Mouse (Mus musculus) c-Kit-positive CD71-positive TER-119-negative erythroid progenitor cells, embryonic 14.5 days (primary cell): ENCODE data around the gene Atg5.

Source experiments
- DNase-seq: peaks from one replicate; pipeline ENCODE4 v3.0.0-alpha.2; 2013; ENCODE audit warnings: low read depth

Gene Atg5

DNA sequence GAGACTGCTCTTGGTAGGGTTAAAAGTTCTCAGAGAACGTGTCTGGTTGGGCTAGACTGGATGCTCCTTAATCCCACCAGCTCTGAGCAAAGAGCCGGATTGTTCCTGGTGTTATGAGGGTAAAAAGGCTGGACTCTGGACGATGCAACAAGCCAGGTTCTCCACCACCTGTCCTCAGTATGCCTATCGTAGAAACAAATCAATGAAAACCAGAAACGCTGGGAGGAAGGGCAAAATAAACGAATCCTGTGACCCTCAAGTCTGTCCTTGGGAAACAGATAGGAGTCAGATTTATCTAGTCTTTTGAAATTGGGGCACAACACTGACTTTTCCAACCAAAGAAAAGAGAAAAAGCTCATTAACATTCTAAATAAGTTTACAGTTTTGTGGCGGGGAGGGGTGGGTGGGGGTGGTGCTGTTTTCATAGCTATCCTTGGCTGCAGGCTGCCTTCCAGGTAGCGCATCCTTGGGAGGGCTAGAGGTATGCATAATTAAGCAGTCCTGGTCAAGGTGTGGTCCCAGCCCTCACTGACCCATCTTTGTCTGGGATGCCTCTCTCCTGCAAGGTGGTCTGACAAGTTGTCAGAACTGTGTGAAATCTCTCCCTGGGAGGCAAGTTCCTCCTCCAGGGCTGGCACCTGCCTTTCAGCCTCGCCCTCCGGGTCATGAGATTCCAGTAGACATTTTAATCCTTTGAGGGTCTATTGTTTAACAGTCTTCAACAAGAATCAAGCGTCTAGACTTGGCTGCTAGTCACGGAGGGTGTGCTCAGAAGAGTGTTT, 123.5 kb downstream of the Atg5 start:
- no peak for DNase-seq

DNA sequence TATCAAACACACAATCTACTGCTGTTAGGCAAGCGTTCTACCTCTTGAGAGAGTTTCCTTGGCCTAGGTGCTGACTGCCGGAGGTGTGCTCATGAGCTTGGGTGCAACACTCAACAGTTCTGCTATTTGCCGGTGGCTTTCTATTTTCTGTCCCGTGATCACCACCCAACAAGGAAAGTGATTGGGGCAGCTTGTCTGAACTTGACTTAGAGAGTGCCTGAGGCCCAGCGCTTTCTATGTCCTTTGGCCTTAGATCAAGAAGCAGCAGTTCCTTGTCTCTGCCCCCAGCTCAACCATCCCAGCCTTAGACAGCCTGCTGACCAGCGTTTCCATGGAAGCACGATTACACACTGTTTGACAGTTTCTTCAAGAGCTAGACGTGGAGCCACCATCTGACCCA, 124.7 kb downstream of the Atg5 start:
- no peak for DNase-seq

DNA sequence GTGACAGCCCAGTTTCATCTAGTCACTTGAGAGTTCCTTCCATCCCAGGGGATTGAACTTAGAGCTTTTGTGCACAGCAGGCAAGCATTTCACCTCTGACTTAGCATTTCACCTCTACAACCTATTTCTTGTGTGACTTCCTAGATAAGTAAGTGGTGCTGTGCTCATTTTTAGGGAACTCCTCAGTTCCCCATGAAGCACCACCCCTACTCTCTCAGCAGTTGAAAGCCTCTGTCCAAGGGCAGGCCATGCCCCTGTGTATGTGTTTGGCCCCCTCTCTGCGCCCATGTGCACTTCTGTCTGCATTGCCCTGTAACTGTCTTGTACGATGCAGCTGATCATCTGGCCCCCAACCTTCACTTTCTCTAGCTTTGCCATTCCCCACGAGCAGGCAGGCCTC, 132.0 kb downstream of the Atg5 start:
- DNase-seq: no peak

DNA sequence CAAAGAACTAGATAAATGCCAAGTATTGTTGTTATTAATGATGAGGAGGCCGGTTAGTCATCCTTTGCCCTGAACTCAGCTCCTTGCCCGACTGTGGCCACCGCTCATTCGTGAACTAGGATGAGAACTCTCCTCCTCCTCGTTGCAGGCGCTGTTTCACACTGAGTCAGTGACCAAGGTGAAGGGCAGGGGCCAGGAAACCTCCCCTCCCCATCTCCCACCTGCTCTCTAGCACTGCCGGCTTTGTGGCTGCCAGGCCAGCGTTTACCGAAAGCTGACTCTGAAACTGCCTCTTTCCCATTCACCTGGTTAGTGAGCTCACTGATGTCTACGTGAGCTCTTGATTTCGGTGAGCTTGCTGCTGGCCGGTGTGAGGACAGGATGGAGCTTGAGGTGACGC, 132.4 kb downstream of the Atg5 start:
- DNase-seq: no peak

DNA sequence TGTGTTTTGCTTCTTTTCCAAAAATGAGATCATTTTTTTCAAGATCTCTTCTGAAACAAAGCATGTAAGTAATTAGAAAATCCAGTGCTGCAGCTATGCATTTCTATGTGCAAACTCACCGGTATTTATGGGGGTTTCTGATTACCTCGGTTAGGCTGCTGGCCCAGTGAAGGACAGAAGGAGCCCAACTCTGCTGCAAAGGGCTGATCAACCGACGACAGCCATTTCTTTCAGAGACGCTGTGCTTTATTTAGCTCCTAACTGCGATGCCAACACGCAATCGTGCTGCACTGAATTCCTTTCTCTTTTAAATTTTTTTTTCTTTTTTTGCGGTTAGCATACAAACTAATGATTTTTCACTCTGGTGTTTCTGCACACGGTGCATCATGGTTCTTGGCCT, 133.4 kb downstream of the Atg5 start:
- DNase-seq: no peak

DNA sequence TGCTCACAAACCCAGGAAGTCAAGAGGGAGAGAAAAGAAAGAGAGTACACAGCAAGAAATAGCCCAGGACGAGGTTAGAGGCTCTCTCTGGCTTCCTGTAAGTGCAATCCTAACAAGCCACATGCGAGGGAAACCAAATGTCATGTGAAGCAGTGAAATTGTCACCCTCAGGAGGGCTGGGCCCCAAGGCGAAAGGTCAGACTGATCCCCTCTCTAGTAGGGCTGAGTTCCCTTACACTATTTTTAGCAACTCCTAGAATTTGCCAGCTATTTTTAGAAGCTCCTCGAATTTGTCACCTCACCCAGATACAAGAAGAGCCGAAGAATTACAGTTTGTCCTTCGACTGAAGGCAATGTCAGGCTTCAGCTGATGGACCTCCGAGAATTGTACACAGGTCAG, 135.3 kb downstream of the Atg5 start:
- no peak for DNase-seq

DNA sequence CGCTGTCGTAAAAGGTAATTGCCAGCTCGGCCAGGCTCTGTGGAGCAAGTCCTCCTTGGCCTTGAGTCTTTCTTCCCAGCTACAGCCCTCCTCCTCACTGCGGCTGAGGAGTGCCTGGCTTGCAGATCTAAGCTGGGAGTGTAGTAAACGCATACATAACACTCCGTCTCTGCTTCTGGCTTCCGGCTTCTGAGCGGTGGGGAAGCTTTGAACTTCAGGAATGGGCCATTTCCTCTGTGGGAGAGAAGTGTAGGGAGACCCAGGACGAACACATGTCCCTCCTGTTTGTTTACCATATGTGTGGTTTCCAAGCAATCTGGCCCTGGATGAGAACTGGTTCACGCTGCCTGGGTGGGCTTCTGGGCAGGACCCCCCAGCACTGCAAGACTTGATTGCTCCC, 140.9 kb downstream of the Atg5 start:
- no peak for DNase-seq

DNA sequence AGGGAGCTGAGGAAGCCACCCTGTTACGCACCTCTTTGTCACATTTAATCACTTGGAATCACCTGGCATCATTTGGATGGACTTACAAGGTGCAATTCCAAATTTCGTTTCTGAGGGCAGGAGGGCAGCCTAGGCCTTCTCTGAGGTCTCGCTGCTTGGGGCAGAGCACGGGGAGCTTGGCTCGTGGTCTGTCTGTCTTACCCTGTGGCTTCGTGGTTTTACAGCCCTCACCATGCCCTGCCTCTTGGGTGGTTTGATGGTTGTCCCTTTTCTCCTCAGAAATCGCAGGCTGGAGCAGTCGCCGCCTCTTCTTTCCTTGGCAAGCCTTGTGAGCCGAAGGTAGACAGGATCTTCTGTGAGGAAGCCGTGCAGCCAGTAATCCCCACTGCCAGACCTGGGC, 141.8 kb downstream of the Atg5 start:
- no peak for DNase-seq
